Mouse (Mus musculus) frontal cortex, postnatal 10 days (tissue): Measurements from ENCODE around the gene Hpn.

Experiments used
- DNase-seq, 2 experiments: peaks; one replicate each; pipeline ENCODE4 v3.0.0; 2022; ENCODE audit warnings: low spot score in 2 of 2, mixed read lengths in 1 of 2

Hpn gene

DNA sequence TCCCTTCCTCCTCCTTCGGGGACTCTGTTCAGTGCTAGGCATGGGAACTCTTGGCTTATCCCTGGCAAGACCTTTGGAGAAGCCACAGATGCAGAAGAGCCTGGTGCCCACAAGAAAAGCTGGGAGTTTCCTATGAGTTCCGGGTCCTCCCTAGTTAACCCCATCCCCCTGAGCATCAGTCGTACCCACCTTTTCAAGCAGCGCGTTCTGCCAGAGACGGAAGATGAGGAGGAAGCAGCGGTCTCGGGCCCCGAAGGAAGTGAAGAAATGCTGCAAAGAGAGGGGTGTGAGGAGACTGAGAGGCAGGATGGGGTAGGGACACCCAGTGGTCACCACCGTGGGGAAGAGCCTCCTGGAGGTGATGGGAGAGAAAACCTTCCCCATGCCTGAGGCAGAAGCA lies 25.9 kb upstream of the Hpn start:
- peak in 1 of 2 experiments; percentile 3 for DNase-seq

DNA sequence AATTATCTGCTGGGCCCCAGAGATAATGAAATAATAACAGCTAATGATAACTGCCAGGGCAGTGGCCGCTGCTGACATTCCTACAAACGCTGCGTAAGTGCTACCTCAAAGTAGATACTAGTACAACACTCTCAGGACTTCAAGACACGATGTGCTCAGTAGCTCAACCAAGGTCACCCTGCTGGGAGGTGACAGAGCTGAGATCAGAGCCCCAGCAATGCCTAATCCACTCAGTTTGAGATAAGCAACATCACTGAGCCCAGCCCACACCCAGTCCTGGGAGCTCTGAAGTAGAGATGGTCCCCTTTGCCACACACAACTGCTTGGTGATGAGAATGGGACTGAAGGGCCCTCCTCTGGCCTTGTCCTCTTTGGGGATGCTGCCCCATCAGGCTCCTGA lies 25.2 kb upstream of the Hpn start:
- no peak for DNase-seq

DNA sequence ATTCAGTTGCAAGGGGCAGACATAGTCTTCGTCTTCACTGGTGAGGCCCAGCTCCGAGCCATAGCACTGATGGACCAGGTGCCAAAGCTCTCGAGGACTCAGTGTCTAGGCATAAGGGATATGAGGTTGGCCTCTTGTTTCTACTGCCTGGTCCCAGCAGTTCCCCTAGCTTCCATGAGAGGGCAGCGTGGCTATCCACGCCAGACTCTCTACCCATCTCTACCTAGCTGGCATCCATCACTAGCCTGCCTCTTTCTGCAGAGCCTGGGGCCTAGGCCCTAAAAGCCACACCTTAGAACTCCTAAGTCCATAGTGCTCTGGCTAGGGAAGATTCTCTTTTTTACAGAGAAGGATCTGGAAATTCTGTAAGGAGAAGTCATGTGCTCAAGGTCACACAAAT lies 24.7 kb upstream of the Hpn start:
- DNase-seq: peak in 1 of 2 experiments; percentile 50

DNA sequence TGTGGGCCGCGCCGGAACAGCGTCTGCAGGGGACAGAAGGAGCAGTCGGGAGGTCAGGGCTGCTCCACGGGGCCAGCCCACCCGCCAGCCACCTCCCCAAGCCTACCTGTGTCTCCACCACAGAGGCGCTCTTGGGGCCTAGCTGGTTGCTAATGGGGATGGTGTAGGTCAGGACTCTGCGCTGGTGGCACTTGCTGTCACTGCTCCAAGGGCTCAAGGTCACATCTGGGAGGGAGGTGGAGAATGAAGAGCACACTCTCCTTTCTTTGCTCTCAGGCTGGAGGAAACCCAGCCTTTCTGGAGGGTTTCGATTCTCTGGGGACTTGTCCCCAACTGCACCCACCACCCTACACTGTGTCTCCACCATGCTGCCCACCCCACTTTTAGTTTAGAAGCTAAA lies 20.6 kb upstream of the Hpn start:
- DNase-seq: no peak

DNA sequence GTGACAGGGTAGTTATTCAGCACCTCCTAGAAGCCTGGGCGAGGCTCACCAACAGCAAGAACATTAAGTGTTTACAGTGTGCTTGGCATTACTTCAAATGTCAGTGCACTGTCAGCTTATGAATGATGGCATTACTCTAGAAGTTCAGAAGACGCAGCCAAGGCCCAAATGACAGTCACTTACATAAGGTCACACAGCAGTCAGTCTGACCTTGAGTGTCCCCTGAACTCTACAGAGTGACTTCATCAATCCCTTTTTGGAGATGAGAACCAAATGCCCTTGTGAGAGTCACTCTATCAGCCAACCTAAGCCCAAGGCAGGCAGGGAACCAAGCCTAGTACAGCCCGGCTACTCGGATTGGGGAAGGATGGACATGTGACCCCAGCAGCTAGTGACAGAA lies 16.8 kb upstream of the Hpn start:
- DNase-seq: no peak

DNA sequence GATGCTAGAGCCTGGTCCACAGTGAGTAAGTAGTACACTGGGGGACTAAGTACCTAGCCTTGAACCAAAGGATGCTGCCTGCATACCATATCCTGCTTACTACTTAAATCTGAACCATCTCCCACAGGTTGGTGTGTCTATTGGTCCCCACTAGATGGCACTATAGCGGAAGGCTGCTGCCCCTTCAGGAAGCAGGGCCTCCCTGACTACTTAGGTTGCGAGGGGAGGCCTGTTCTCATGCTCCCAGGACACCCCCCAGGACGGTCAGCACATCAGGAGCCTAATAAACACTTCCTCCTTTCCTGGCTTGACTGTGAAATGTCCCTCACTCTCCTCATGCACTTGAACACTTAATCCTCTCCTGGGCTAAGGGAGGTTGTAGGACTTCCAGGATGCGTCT lies 15.8 kb upstream of the Hpn start:
- no peak for DNase-seq

DNA sequence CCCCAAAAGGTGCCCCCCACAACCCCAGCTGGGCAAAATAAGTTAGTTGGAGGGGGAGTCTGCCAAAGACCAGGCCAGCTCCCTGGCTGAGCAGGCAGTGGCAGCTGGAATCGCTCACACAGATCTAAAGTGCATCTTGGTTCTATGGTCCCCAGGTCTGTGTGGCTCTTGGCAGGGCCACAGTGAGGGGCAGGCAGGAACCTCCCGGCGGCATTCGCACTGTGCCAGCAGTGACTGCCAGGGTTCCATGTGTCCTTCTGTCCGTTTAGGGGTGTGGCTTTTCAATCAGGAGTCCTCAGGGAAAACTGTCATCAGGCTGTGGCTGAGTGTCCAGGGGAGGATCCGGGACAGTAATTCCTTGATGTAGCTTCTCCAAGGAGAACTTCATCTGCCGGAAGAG lies 15.1 kb upstream of the Hpn start:
- no peak for DNase-seq

DNA sequence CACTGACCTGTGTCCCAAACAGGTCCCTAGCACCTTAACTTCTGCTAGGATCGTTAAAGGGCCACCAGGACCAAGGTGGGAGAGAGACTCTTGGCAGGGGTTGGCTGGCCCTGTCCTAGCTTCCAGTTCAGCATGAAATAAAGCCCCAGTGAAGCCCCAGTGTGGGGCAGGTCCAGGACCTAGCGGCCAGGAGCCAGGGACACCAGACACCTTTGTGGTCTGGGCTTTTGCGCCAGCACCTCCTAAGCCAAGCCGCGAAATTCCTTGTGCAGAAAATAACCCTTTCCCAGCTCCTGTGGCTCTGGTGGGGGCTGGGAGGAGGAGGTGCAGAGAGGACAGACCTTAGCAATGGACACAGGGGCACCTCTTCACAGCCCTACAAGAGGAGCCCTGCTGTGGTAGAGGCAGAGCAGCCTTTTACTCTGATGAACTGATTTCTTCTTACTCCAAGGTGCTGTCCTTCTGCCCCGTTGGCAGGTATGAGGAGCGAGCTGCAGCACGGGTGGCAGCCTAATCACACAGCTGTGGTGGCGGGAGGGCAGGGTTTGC lies 13.1 kb upstream of the Hpn start:
- DNase-seq: no peak

DNA sequence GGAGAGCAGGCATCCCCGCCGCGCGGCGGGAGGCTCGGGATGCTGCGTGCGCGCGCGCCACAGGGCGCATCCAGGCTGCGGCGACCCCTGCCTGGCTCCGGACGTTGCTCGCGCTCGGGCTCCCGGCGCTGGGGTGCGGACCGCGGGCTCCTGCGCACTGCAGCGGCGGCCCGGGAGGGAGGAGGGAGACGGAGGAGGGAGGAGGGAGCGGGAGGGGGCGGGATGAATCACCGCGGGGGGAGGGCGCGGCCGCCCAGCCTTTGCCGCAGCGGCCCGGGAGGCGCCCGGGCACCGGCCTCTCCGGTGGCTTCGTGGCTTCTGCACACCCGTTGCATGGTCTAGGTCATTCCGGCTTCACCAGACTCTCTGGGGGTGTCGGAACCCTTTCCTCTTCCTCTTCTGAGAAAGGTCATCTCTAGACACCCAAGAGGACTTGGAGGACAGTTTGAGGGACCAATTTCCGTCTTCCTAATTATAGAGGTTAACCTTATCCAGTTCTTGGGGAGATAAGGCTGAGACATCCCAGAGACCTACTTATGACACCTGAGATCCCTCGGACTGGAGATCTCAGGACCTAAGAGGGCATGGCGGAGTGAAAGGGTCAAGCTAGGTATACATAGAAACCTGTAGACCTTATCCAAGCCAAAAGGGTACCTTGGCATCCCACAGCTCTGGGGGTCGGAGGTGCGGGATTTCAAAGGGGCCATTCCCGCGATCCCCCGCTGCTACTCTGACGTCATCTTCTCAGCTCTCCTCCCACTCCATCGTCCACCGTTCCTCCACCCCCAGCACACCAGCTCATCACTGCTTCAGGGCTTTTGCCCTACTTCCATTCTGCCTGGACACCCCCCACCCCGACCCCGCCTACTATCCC lies 12.0 kb upstream of the Hpn start, which contains the start of gene Scn1b:
TSS of gene Scn1b (minus strand) at position 153 of the 874 bp plus-strand sequence.
- DNase-seq: peak in 1 of 2 experiments; percentile 71

DNA sequence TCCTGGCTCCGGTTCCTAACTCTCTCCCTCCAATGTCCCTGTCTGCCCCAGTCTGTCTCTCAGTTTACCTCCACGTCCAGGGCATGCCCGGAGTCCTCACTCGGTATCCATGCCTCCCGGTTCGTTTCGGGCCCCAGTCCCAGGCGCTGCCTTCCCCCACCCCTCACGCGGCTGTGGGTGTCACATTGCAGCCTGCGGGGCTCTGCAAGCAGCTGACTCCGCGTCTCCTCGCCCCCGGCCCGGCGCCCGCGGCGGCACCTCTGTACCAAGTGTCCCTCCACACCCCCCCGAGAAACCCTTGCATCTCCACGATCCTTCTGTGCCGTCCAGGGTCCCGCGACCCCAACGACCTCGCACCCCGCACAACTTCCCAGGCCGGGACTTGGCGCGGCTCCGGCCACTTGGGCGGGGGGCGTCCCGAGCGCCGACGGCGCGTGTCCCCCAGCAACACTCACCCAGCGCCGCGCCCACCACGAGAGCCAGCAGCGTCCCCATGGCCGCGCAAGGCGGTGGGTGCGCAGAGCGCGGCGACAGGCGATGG lies 11.2 kb upstream of the Hpn start:
- no peak for DNase-seq

DNA sequence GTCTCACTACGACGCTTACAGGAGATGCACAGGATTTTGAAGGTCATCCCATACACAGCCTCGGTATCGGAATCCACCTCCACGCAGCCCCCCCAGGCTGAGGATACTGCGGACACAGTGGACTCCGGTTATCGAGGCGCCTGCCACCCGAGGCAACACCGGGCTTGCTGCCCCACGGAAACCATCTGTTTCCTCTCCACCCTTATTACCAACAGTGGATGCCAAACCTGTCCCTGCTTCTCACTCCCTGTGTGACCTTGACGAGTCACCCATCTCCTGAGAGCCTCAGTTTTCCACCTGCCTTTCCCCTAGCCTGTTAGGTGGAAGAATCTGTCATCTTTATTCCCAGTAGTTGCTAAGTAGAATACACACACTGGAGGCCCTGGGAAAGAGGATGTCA lies 10.0 kb upstream of the Hpn start:
- no peak for DNase-seq

DNA sequence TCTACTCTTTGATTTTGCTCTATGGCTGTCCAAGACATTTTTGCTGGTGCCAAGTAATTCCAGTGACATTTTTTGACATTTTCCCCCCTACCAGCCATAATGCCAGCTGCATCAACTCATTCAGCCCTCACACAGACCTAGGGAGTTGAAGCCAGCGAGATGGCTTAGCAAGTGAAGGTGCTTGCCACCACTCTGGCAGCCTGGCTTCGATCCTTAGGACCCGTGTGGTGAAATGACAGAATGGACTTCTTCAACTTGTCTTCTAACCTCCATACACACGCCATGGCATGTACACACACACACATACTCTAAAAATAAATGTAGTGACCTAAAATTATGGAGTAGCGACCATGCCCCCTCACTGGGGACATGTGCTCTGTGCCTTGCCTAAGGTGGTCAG lies 9.3 kb upstream of the Hpn start:
- DNase-seq: no peak

DNA sequence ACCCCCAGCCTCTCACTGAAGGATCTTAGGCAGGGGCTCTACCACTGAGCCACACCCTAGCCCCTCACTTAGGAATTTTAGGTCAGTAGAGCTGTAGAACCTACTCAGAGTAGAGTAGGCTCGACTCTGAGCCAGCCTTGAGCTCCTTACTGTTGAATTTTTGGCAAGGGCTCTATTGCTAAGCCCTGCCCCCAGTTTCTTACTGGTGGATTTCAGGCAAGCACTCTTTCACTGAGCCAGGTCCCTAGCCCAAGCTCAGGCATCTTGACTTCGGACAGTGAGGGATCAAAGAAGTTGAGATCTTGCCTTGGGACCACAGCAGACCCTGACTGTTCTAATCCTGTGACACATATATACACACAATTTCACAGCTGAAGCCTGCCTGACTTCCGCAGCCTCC lies 8.6 kb upstream of the Hpn start:
- DNase-seq: no peak

DNA sequence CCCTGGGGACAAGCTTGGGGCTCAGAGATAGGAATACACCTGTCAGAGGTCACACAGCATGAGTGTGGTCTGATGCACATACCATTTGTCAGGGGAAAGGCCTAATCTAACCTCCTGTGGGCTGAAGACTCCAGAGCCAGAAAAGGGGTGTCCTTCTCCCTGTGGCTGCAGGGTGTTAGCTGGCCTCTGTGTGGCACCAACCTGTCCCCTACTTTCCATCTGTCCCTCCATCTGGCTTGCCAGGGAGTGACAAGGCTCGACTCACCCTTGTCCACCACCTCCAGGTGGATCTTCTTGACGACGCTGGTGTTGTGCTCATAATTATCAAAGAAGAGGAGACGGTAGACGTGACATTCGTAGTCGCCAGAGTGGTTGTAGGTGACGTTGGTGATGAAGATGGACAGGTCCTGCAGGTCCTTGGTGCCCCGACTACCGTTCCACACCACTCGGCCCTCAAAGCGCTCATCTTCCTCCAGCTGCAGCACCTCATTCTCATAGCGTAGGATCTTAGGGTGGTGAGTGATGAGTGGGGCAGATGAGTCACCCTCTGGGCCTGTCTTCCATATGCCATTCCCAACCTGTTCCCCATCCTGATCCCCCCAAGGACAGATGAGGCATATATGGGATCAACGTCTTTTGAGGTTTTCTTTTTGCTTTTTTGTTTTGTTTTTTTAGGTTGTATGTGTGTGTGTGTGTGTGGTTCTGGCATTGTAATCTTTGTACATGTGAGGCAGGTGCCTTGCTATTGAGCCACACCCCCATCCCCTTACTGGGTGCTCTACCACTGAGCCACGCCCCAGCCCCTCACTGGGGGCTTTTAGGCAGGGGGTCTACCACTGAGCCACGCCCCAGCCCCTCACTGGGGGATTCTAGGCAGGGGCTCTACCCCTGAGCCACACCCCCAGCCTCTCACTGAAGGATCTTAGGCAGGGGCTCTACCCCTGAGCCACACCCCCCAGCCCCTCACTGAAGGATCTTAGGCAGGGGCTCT lies 7.8 kb upstream of the Hpn start:
- no peak for DNase-seq

DNA sequence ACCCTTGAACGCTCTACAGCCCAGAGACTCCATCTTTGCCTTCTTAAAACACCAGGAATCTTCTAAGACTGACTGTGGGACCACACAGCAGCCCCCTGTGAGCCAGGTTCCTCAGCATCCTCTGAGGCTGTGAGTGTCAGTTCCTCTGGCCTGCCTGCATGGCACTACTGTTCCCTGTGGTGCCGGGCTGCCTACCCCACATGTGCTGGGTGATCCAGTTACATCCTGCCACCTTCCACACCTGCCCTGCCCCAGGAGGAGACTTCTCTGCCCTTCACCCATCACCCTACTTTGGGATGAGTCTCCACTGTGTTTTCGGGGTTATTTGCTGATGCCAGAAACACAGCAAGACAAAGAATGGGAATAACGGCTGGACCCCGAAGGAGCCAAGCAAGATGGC lies 4.5 kb upstream of the Hpn start:
- no peak for DNase-seq

DNA sequence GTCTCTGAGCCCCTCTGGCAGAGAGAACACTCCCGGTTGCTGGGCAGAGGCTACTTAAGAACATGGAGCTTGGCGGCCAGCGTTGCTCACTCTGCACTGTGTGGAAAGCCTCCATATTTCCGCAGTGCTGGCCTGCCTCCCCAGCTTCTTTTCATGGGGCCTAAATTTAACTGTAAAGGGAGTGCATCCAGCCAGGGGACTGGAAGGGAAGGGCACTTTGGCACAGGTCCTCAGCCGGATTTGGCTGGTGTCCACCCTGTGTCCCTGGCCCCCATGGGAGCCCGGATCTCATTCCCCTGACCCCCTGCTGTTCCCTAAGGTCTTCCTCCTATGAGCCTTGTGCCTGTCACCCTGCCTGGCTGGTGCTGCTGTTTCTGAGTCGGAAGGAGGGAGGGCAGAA lies 3.4 kb upstream of the Hpn start:
- DNase-seq: no peak

DNA sequence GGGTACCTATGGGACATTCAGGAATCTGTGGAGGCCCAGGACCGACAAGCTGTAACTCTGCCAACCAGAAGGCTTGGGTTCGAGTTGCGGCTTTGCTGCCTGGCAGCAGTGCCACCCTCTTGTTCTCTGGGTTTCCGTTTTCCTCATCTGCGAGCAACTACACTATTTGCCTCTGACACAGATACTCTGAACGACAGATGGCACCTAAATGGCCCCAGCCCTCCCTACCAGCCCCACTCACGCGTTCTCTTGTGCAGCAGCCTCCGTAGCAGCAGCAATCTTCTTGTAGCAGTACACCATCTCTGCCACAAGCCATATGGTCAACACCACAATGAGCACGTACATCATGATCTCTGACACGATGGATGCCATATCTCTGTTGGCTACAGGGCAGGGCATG lies 2.4 kb upstream of the Hpn start:
- no peak for DNase-seq

DNA sequence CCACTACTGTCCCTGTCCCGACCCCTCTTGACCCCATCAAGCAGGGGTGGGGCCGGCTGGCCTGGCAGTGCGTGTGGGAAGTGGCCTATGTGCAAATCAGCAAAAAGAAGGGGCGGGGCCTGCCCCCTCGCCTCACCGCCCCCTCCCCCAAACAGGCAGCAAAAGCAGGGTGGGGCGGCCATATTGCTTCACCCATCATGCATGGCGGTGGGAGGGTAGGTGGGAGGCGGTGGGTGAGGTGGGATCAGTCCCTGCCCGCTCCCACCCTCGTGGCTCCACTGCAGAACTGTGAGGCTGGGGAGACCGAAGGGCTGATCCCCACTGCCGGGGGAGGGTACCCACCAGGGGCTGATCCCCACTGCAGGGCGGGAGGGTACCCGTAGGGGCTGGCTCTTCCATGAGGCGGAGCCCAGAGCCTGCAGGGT lies 1.6 kb upstream of the Hpn start:
- no peak for DNase-seq

DNA sequence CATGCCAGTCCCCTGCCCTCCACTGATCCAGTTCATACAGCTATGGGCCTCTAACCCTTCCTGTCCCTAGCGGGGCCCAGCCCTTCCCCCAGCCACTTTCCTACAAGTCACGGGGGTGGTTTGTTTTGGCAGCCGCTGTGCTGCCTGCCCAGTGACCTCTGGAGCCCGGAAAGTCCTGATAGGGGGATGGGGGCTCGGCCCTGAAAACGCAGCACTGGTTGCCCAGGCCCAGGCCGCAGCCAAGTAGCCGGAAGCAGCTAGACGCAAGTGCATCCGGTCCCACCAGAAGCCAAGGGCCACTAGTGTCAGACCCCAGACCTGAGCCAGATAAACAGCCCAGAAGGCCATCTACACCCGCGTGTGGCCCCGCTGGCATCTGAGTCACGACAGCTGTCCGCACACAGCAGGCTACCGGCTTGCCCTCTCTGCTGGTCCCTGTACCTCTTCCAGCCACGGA lies 525 bp upstream of the Hpn start:
- DNase-seq: peak in 1 of 2 experiments; percentile 67

DNA sequence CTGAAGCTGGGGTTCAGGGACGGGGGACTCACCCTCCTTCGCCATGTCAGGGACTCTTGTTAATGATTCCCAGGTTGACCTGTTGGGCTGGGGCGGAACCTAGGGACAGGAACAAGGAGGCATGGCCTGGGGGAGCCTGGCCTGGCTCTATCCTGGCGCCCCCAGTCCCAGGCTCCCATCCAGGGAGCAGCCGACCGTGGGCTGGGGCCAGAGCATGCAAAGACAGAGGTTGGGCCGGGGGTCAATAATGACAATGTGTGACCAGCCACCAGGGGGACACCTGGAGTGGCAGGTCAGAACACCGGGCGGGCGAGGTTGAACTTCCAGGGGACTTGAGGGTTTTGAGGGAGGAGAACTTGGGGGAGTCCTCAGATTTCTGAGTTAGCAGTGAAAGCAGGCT lies 444 bp downstream of the Hpn start:
- no peak for DNase-seq

DNA sequence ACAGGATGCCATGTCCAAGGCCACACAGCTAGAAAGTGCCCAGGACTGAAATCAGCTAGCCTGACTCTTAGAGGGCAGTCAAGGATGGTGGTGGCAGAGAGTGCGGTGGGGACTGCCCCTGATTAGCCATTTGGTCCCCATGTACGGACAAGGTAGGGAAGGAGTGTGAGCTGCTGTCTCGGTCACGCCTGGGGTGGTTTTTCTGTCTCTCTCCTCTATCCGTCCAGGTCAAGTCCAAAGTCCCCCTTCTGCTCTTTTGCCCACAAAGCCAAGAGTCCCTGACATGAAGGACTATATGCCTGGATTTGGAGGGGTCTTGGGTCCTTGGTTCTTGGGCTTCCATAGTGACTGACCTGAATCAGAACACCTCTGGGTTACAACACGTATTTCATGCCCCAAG lies 1.3 kb downstream of the Hpn start:
- no peak for DNase-seq

DNA sequence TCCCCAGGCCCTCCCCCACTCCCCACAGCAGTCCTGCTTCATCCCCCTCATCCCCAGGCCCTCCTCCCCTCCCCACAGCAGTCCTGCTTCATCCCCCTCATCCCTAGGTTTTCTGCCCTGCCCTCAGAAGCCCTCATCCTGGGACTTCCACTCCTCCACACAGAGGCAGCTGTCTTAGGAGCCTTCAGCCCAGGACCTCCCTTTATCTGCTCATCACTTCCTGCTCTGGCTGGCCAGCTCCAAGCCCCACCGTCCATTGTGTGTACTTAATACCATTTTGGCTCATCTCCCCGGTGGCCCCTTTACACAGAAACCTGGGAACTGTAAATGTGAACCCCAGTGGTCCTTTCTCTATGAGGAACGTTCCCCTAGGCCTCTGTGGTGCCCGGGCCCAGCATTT lies 3.1 kb downstream of the Hpn start:
- DNase-seq: no peak
